Mouse (Mus musculus) intestine, embryonic 15.5 days (tissue): Measurements from ENCODE around the gene Adad2. TPM values are rescaled to one million over a fixed set of nuclear protein-coding genes. Genes with fewer than 3 reads are reported as not detected.
A peak's percentile ranks its signal among the peaks of the same experiment; 100 is the strongest.

Experiments used
- ATAC-seq: fragments of 200-750 bp; cut with Nextera tagmentation; 2 replicates; pipeline ENCODE4 v1.8.0; 2017; ENCODE audit warnings: moderate TSS enrichment, moderate library complexity
- H3K27ac ChIP-seq: fragments of 300-500 bp; sonication (generic); 2 replicates; pipeline ENCODE4 v1.5.1; 2015; ENCODE audit warnings: mild to moderate bottlenecking, inconsistent platforms
- H3K27me3 ChIP-seq: fragments of 300-500 bp; sonication (generic); replicated peaks from 2 replicates; pipeline ENCODE4 v1.6.1; 2015; ENCODE audit warnings: inconsistent platforms
- H3K36me3 ChIP-seq: fragments of 300-500 bp; sonication (generic); 2 replicates; pipeline ENCODE4 v1.6.1; 2015; ENCODE audit warnings: inconsistent platforms
- H3K4me1 ChIP-seq: fragments of 300-500 bp; sonication (generic); replicated peaks from 2 replicates; pipeline ENCODE4 v1.6.1; 2015; ENCODE audit warnings: inconsistent platforms
- H3K4me2 ChIP-seq: fragments of 300-500 bp; sonication (generic); replicated peaks from 2 replicates; pipeline ENCODE4 v1.6.1; 2015; ENCODE audit warnings: mild to moderate bottlenecking, inconsistent platforms
- H3K4me3 ChIP-seq: fragments of 300-500 bp; sonication (generic); replicated peaks from 2 replicates; pipeline ENCODE4 v1.5.1; 2015; ENCODE audit warnings: inconsistent platforms
- H3K9ac ChIP-seq: fragments of 300-500 bp; sonication (generic); 2 replicates; pipeline ENCODE4 v1.6.1; 2015; ENCODE audit warnings: inconsistent platforms
- H3K9me3 ChIP-seq: fragments of 300-500 bp; sonication (generic); 2 replicates; pipeline ENCODE4 v1.6.1; 2016; ENCODE audit warnings: inconsistent platforms
- WGBS: fragments of 180-500 bp; shearing (Covaris S2); methylation state at CpG from one replicate; pipeline ENCODE4 v1.1.7; 2015; 5-methylcytosine and 5-hydroxymethylcytosine counted together
- polyA plus RNA-seq: library from polyadenylated mRNA; unstranded; fragments of >200 nt; fragmentation: Nextera tagmentation; extraction: Ambion mirVana; gene quantifications from 2 replicates; pipeline ENCODE4 v1.2.1, GENCODE M21; 2015

The Adad2 gene
- polyA plus RNA-seq, 1 experiment from 2014 or later = not detected

- H3K27ac ChIP-seq = peak overlapping the region; percentile 7; the same call in 1 of the 2 replicates
- H3K27me3 ChIP-seq = no peaks in the 10 kb centered on the region
- H3K9ac ChIP-seq = peak overlapping the region; percentile 21; the same call in 1 of the 2 replicates
- no peaks in the 10 kb centered on the region for H3K36me3 ChIP-seq
- WGBS = 22% methylated on average over 18 of the region's 24 CpGs
- H3K9me3 ChIP-seq = no peaks in the 10 kb centered on the region
- peak; percentile 48 for ATAC-seq
- peak overlapping the region; percentile 63 for H3K4me2 ChIP-seq
- H3K4me1 ChIP-seq = peaks cover 8% of the 10 kb centered on the region; the same call in 1 of the 2 replicates
- peak overlapping the region; percentile 29 for H3K4me3 ChIP-seq
Measured at GRCm38 (mm10) chr8:119585901-119586300, 26.6 kb upstream of the Adad2 start.

- Histone ChIP-seq H3K4me1 (peaks cover 10% of the 10 kb centered on the region; the same call in 1 of the 2 replicates), H3K27ac (no peak overlapping the region), H3K4me3 (no peak overlapping the region), H3K9ac (no peak overlapping the region), H3K4me2 (no peak overlapping the region), H3K27me3 (no peaks in the 10 kb centered on the region), H3K9me3 (no peaks in the 10 kb centered on the region), H3K36me3 (no peaks in the 10 kb centered on the region)
- no peak for ATAC-seq
- 63% methylated on average over 4 of the region's 4 CpGs for WGBS
Measured at GRCm38 (mm10) chr8:119588321-119588720, 24.2 kb upstream of the Adad2 start.

- Histone ChIP-seq H3K27me3 (no peaks in the 10 kb centered on the region), H3K9me3 (no peaks in the 10 kb centered on the region), H3K9ac (no peak overlapping the region), H3K4me2 (no peak overlapping the region), H3K27ac (no peak overlapping the region), H3K4me3 (no peak overlapping the region), H3K36me3 (no peaks in the 10 kb centered on the region), H3K4me1 (peaks cover 10% of the 10 kb centered on the region; the same call in 1 of the 2 replicates)
- no peak for ATAC-seq
- WGBS = 33% methylated on average over 10 of the region's 10 CpGs
Measured at GRCm38 (mm10) chr8:119588844-119589243, 23.7 kb upstream of the Adad2 start.

GRCm38 (mm10) chr8:119590348-119590747, 22.2 kb upstream of the Adad2 start:
- no peaks in the 10 kb centered on the region for H3K27me3 ChIP-seq
- peak; percentile 82 for ATAC-seq
- H3K36me3 ChIP-seq = no peaks in the 10 kb centered on the region
- H3K4me3 ChIP-seq = no peak overlapping the region
- H3K27ac ChIP-seq = peak overlapping the region; percentile 56; the same call in 1 of the 2 replicates
- 0 out of 2 replicates have a peak overlapping the region, but pooled peaks have one; percentile 6 for H3K4me2 ChIP-seq
- H3K9me3 ChIP-seq = no peaks in the 10 kb centered on the region
- peaks cover 20% of the 10 kb centered on the region; the same call in 1 of the 2 replicates for H3K4me1 ChIP-seq
- 66% methylated on average over 14 of the region's 14 CpGs for WGBS
- H3K9ac ChIP-seq = no peak overlapping the region

- Histone ChIP-seq H3K4me1 (peaks cover 27% of the 10 kb centered on the region; the same call in 1 of the 2 replicates), H3K27me3 (no peaks in the 10 kb centered on the region), H3K36me3 (no peaks in the 10 kb centered on the region), H3K9me3 (no peaks in the 10 kb centered on the region), H3K27ac (no peak overlapping the region), H3K9ac (no peak overlapping the region), H3K4me3 (no peak overlapping the region), H3K4me2 (no peak overlapping the region)
- ATAC-seq = peak; percentile 13; the same call in 1 of the 2 replicates
- WGBS = 83% methylated on average over 7 of the region's 7 CpGs
Measured at GRCm38 (mm10) chr8:119591456-119591855, 21.1 kb upstream of the Adad2 start.

- Histone ChIP-seq H3K36me3 (peaks cover 28% of the 10 kb centered on the region), H3K4me3 (peak overlapping the region; percentile 68), H3K4me2 (peak overlapping the region; percentile 73), H3K27me3 (no peaks in the 10 kb centered on the region), H3K9ac (peak overlapping the region; percentile 77; the same call in 1 of the 2 replicates), H3K4me1 (peaks cover 8% of the 10 kb centered on the region; the same call in 1 of the 2 replicates), H3K9me3 (no peaks in the 10 kb centered on the region), H3K27ac (no peak overlapping the region)
- 90% methylated on average over 4 of the region's 4 CpGs for WGBS
- ATAC-seq = no peak
Measured at GRCm38 (mm10) chr8:119603771-119604170, 8.8 kb upstream of the Adad2 start.

- Histone ChIP-seq H3K27me3 (no peaks in the 10 kb centered on the region), H3K9ac (peak overlapping the region; percentile 77), H3K4me3 (peak overlapping the region; percentile 68), H3K4me1 (peaks cover 8% of the 10 kb centered on the region; the same call in 1 of the 2 replicates), H3K9me3 (no peaks in the 10 kb centered on the region), H3K4me2 (peak overlapping the region; percentile 73), H3K27ac (no peak overlapping the region), H3K36me3 (peaks cover 24% of the 10 kb centered on the region)
- 34% methylated on average over 12 of the region's 12 CpGs for WGBS
- peak; percentile 42; the same call in 1 of the 2 replicates for ATAC-seq
Measured at GRCm38 (mm10) chr8:119604398-119604803, 8.1 kb upstream of the Adad2 start.

- Histone ChIP-seq H3K36me3 (peaks cover 22% of the 10 kb centered on the region), H3K27me3 (no peaks in the 10 kb centered on the region), H3K9me3 (no peaks in the 10 kb centered on the region), H3K4me2 (peak within 1 kb of the TSS; percentile 73), H3K9ac (peak within 1 kb of the TSS; percentile 77), H3K4me1 (peaks cover 8% of the 10 kb centered on the region; the same call in 1 of the 2 replicates), H3K27ac (peak within 1 kb of the TSS; percentile 42; the same call in 1 of the 2 replicates), H3K4me3 (peak within 1 kb of the TSS; percentile 68)
- ATAC-seq = peak; percentile 87
- WGBS = under 1% methylated on average over 23 of the region's 23 CpGs
Measured at GRCm38 (mm10) chr8:119604996-119605395, 7.6 kb upstream of the Adad2 start, which contains the start of gene Taf1c. TSS of gene Taf1c (minus strand) at chr8:119605222.

GRCm38 (mm10) chr8:119606224-119606623, 6.3 kb upstream of the Adad2 start:
- peaks cover 11% of the 10 kb centered on the region for H3K36me3 ChIP-seq
- no peak for ATAC-seq
- no peaks in the 10 kb centered on the region for H3K27me3 ChIP-seq
- H3K27ac ChIP-seq = no peak overlapping the region
- no peak overlapping the region for H3K4me2 ChIP-seq
- 80% methylated on average over 2 of the region's 2 CpGs for WGBS
- H3K9ac ChIP-seq = no peak overlapping the region
- peaks cover 8% of the 10 kb centered on the region; the same call in 1 of the 2 replicates for H3K4me1 ChIP-seq
- H3K4me3 ChIP-seq = no peak overlapping the region
- H3K9me3 ChIP-seq = no peaks in the 10 kb centered on the region

GRCm38 (mm10) chr8:119615096-119615495, 2.5 kb downstream of the Adad2 start:
- Histone ChIP-seq H3K27ac (no peak overlapping the region), H3K27me3 (no peaks in the 10 kb centered on the region), H3K4me3 (no peak overlapping the region), H3K36me3 (no peaks in the 10 kb centered on the region), H3K9ac (no peak overlapping the region), H3K4me2 (no peak overlapping the region), H3K9me3 (no peaks in the 10 kb centered on the region), H3K4me1 (no peaks in the 10 kb centered on the region)
- no peak for ATAC-seq
- 82% methylated on average over 14 of the region's 14 CpGs for WGBS

- 72% methylated on average over 7 of the region's 7 CpGs for WGBS
- no peak overlapping the region for H3K27ac ChIP-seq
- H3K4me3 ChIP-seq = no peak overlapping the region
- H3K9ac ChIP-seq = no peak overlapping the region
- no peaks in the 10 kb centered on the region for H3K36me3 ChIP-seq
- no peaks in the 10 kb centered on the region for H3K4me1 ChIP-seq
- H3K4me2 ChIP-seq = no peak overlapping the region
- H3K9me3 ChIP-seq = no peaks in the 10 kb centered on the region
- H3K27me3 ChIP-seq = no peaks in the 10 kb centered on the region
- no peak for ATAC-seq
Measured at GRCm38 (mm10) chr8:119616358-119616757, 3.8 kb downstream of the Adad2 start.

GRCm38 (mm10) chr8:119616811-119617210, 4.3 kb downstream of the Adad2 start:
- Histone ChIP-seq H3K27ac (no peak overlapping the region), H3K9me3 (no peaks in the 10 kb centered on the region), H3K4me2 (no peak overlapping the region), H3K27me3 (no peaks in the 10 kb centered on the region), H3K4me3 (no peak overlapping the region), H3K9ac (no peak overlapping the region), H3K36me3 (no peaks in the 10 kb centered on the region), H3K4me1 (no peaks in the 10 kb centered on the region)
- no peak for ATAC-seq
- WGBS = 88% methylated on average over 4 of the region's 4 CpGs

GRCm38 (mm10) chr8:119617586-119617985, 5.0 kb downstream of the Adad2 start:
- H3K36me3 ChIP-seq = no peaks in the 10 kb centered on the region
- no peak for ATAC-seq
- 87% methylated on average over 5 of the region's 5 CpGs for WGBS

More at GRCm38 (mm10) chr8:119617586-119617985, 5.0 kb downstream of the Adad2 start:
- H3K9ac ChIP-seq = no peak overlapping the region
- no peaks in the 10 kb centered on the region for H3K27me3 ChIP-seq
- no peak overlapping the region for H3K4me3 ChIP-seq
- H3K9me3 ChIP-seq = no peaks in the 10 kb centered on the region
- no peak overlapping the region for H3K27ac ChIP-seq
- H3K4me2 ChIP-seq = no peak overlapping the region
- H3K4me1 ChIP-seq = no peaks in the 10 kb centered on the region
